Mouse (Mus musculus) activated CD4-positive, CD25-positive, alpha-beta regulatory T cell (primary cell): Measurements from ENCODE around the gene Tnks1bp1. TPM values are rescaled to one million over a fixed set of nuclear protein-coding genes. Genes with fewer than 3 reads are reported as not detected.

Experiments
- polyA plus RNA-seq, 2 experiments: library from polyadenylated mRNA; unstranded; fragments of 100-300 nt; shearing (Covaris generic); gene quantifications; one replicate each; pipeline ENCODE4 v1.2.1; 2017

Gene Tnks1bp1
- 10 to 100 TPM in 1 of 2 experiments, 1 to 10 TPM in 1; 9.3 to 12.7 TPM for polyA plus RNA-seq

DNA sequence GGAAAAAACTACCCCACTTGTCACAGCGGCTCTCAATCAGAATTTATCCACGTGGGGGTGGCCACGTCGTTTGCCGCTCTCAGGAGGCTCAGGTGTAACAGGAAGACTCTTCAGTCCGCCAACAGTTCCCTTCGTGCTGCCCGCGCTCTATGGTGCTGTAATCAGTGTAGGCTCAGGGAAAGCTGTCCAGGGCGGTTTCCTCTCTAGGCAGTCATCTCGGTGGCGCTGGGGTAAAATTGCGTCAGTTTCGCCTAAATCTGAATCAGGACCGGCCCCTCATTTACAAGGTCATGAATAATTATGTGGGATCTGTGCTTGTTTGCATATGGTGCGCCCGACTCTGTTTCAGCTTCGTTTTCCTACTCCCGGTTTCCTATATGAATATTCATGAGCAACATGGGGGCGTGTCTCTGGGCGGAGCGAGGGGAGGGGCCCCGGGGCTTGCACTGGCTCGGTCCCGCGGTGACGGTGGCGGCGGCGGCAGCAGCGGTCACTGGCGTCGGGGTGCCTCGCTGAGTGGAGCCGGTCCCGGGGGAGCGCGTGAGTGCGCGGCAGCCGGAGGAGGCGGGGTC is at the start of gene Tnks1bp1:
Gene Tnks1bp1, plus strand, starts transcription at position 427 of the 572 bp plus-strand sequence.

GRCm38 (mm10) chr2:85037047-85038026 is 10.5 kb upstream of the Tnks1bp1 start, which contains the start of the genes Ssrp1 and P2rx3:
Gene Ssrp1, plus strand, starts transcription at chr2:85037234.
Gene P2rx3, minus strand, starts transcription at chr2:85037462.

Other genes starting within 250 kb of the Tnks1bp1 start
- gene Ube2l6, start 249.2 kb upstream of the Tnks1bp1 start, polyA plus RNA-seq: 10 to 100 TPM; 23.1 to 71.4 TPM
- gene Smtnl1, start 225.4 kb upstream of the Tnks1bp1 start, polyA plus RNA-seq: under 1 TPM in 1 of 2 experiments, not detected in 1; 0.16 TPM
- gene Timm10, start 221.0 kb upstream of the Tnks1bp1 start, polyA plus RNA-seq: 10 to 100 TPM; 21.9 to 43.6 TPM
- gene Slc43a1, start 209.2 kb upstream of the Tnks1bp1 start, polyA plus RNA-seq: 1 to 10 TPM; 7.3 to 8.2 TPM
- gene Rtn4rl2, start 161.3 kb upstream of the Tnks1bp1 start, polyA plus RNA-seq: not detected
- gene Slc43a3, start 111.4 kb upstream of the Tnks1bp1 start, polyA plus RNA-seq: 10 to 100 TPM; 10.3 to 15.7 TPM
- 1 to 10 TPM; 7.7 to 8.3 TPM for gene Prg2, start 67.6 kb upstream of the Tnks1bp1 start, polyA plus RNA-seq
- under 1 TPM; 0.29 to 0.43 TPM for gene Prg3, start 59.8 kb upstream of the Tnks1bp1 start, polyA plus RNA-seq
- gene Ssrp1, start 10.8 kb upstream of the Tnks1bp1 start, polyA plus RNA-seq: 100 to 1,000 TPM; 162 to 179 TPM
- gene P2rx3, start 10.6 kb upstream of the Tnks1bp1 start, polyA plus RNA-seq: 1 to 10 TPM in 1 of 2 experiments, not detected in 1; 2.1 TPM
- gene Aplnr, start 88.2 kb downstream of the Tnks1bp1 start, polyA plus RNA-seq: under 1 TPM in 1 of 2 experiments, not detected in 1; 0.32 TPM
- gene Lrrc55, start 149.2 kb downstream of the Tnks1bp1 start, polyA plus RNA-seq: not detected